Mouse (Mus musculus) embryonic facial prominence, embryonic 10.5 days (tissue): ENCODE measurements at regions not wholly inside any gene's neighbourhood (a gene's known extent, or its start where the extent isn't known, plus 50 kb on each side); places are given as distances from the start of the nearest gene placed in this dataset.

Experiments
- DNase-seq: peaks from one replicate; pipeline ENCODE4 v3.0.0-alpha.2; 2017; ENCODE audit warnings: low spot score
- H3K27ac ChIP-seq: fragments of 300-500 bp; sonication (generic); replicated peaks from 2 replicates; pipeline ENCODE4 v1.5.1; 2016; ENCODE audit warnings: mild to moderate bottlenecking
- H3K27me3 ChIP-seq: fragments of 300-500 bp; sonication (generic); replicated peaks from 2 replicates; pipeline ENCODE4 v1.6.1; 2016; ENCODE audit warnings: low read depth, mild to moderate bottlenecking; ENCODE audit not compliant: poor library complexity, severe bottlenecking
- H3K36me3 ChIP-seq: fragments of 300-500 bp; sonication (generic); replicated peaks from 2 replicates; pipeline ENCODE4 v1.6.1; 2016; ENCODE audit warnings: mild to moderate bottlenecking, moderate library complexity
- H3K4me1 ChIP-seq: fragments of 300-500 bp; sonication (generic); 2 replicates; pipeline ENCODE4 v1.6.1; 2016
- H3K4me3 ChIP-seq: fragments of 300-500 bp; sonication (generic); 2 replicates; pipeline ENCODE4 v1.5.1; 2016; ENCODE audit warnings: mild to moderate bottlenecking, moderate library complexity
- H3K9me3 ChIP-seq: fragments of 300-500 bp; sonication (generic); 2 replicates; pipeline ENCODE4 v1.6.1; 2016; ENCODE audit warnings: mild to moderate bottlenecking
- WGBS: fragments of 180-500 bp; shearing (Covaris S2); methylation state at CpG from one replicate; pipeline ENCODE4 v1.1.7; 2016; 5-methylcytosine and 5-hydroxymethylcytosine counted together

DNA sequence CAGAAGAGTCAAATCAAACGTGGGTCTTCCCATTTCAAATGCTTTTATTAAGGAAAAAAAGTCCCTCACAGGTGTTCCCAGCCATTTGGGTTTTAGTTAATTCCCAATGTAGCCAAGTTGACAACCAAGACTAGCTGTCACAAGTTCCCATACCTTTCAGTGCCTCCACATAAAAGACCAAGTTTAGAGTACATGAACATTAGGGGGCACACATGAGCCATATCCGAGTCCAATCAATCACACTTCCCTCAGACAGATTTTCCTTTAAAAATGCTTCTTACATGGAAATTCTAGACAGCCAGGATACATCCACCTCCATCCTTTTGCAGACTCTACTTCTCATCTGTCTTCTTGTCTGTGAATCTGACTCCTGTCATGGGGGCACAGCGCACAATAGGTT, 238.1 kb downstream of the Gm765 start:
- H3K27ac ChIP-seq: no peak overlapping the region
- H3K4me1 ChIP-seq: peaks cover 21% of the 10 kb centered on the region; the same call in 1 of the 2 replicates
- no peaks in the 10 kb centered on the region for H3K27me3 ChIP-seq
- H3K36me3 ChIP-seq: no peaks in the 10 kb centered on the region
- no peaks in the 10 kb centered on the region for H3K9me3 ChIP-seq
- WGBS: 47% methylated on average over 3 of the region's 3 CpGs
- DNase-seq: no peak
- no peak overlapping the region for H3K4me3 ChIP-seq

DNA sequence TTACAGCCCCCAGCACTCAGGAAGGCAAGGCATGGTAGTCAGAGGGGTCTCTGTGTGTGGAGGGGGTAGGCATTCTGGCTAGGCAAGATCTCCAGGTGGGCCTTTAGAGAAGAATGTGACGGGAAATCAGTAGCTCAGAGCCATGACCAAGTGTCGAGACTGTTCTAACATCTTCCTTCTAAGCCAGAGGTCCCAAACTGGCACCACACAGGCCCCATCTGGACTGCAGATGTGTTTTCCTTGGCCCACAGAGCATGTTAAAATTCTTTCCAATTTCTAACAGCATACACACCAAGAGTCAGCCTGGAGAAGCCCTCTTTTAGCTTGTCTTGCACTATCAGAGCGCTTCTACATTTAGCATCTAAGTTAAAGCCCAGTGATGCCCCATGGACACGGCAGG, 241.5 kb downstream of the Gm765 start:
- Histone ChIP-seq H3K4me1 (peaks cover 12% of the 10 kb centered on the region; the same call in 1 of the 2 replicates), H3K27ac (0 out of 2 replicates have a peak overlapping the region, but pooled peaks have one; percentile 40), H3K4me3 (no peak overlapping the region), H3K27me3 (no peaks in the 10 kb centered on the region), H3K9me3 (no peaks in the 10 kb centered on the region), H3K36me3 (no peaks in the 10 kb centered on the region)
- WGBS: 80% methylated on average over 4 of the region's 4 CpGs
- DNase-seq: no peak

DNA sequence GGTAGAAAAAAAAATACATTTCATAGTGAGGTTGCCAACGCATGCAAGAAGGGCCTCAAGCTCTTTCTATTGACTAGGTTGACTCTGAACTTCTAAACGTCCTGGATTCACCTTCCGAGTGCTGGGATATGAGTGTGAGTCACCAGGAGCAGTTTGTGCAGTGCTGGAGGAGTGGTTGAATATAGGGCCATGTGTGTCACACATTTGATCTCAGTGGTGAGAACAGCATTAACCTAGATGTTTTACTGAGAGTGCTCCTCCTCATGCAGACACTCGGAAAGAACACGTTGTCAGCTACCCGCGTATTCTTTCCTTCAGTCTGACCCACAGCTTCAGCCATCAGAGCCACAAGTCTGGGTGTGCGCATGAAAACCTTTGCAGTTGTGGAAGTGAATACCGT, 243.4 kb downstream of the Gm765 start:
- Histone ChIP-seq H3K36me3 (no peaks in the 10 kb centered on the region), H3K27me3 (no peaks in the 10 kb centered on the region), H3K27ac (no peak overlapping the region), H3K9me3 (no peaks in the 10 kb centered on the region), H3K4me3 (no peak overlapping the region), H3K4me1 (peaks cover 16% of the 10 kb centered on the region)
- WGBS: 95% methylated on average over 9 of the region's 9 CpGs
- no peak for DNase-seq

DNA sequence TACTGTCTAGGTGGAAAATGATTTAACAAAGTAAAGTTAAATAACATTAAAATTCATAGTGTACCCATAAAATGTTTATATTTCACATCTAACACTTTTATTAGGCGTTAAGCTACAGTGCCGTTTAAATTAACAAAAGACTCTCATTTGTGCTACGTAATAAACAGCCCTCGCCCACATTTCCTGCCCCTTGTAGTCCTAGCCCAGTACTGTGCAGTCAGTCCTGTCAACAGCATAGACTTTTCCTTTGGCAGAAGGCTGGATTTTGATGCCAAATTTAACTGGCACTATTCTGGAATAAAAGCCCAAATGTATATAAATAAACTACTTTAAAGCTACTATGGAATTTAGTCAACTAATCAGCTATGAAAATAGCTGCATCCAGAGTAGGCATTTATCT, 247.3 kb downstream of the Gm765 start:
- no peaks in the 10 kb centered on the region for H3K36me3 ChIP-seq
- no peaks in the 10 kb centered on the region for H3K9me3 ChIP-seq
- 85% methylated on average over 4 of the region's 4 CpGs for WGBS
- H3K4me1 ChIP-seq: peaks cover 10% of the 10 kb centered on the region
- H3K27me3 ChIP-seq: no peaks in the 10 kb centered on the region
- no peak overlapping the region for H3K4me3 ChIP-seq
- DNase-seq: no peak
- H3K27ac ChIP-seq: no peak overlapping the region

DNA sequence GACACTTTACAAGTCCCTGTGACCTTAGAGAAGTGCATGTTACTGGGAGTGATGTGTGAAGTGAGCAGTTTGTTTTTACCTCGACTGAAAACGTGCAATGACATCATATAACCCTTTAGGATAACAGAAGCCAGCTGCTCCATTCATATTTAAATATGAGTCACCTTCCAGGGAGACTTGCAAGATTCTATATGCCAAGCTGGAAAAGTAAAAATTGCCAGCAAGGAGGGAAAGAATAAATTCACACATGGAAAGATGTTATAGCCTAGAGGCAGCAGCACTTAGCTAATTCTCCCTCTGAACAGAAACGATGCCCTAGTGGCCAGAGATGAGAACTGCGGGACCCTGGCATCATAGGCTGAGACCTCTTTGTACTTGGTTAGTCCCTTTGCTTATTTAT, 253.4 kb downstream of the Gm765 start:
- H3K4me1 ChIP-seq: no peaks in the 10 kb centered on the region
- no peaks in the 10 kb centered on the region for H3K36me3 ChIP-seq
- DNase-seq: peak; percentile 49
- H3K4me3 ChIP-seq: no peak overlapping the region
- no peaks in the 10 kb centered on the region for H3K9me3 ChIP-seq
- H3K27ac ChIP-seq: no peak overlapping the region
- WGBS: 51% methylated on average over 4 of the region's 4 CpGs
- H3K27me3 ChIP-seq: no peaks in the 10 kb centered on the region

DNA sequence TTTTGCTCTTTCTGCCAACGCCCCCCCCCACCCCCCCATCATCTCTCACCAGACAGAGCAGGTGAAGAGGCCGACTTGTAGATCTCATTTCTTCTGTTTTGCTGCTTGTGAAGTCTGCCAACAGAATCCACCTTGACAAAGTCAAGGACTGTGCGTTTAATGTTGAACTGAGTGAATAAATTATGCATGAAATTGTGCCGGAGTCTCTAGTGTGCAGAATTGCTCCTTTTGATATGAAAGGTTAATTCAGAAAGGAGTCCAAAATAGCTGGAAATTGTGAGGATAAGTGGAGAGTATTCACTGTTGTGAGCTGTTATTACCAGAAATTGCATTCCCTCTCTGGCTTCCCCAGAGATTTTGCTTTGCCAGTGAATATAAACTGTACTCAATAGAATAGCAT, 262.5 kb downstream of the Gm765 start:
- peaks cover 13% of the 10 kb centered on the region for H3K4me1 ChIP-seq
- WGBS: 77% methylated on average over 4 of the region's 4 CpGs
- H3K9me3 ChIP-seq: no peaks in the 10 kb centered on the region
- no peaks in the 10 kb centered on the region for H3K27me3 ChIP-seq
- no peak for DNase-seq
- H3K36me3 ChIP-seq: no peaks in the 10 kb centered on the region
- H3K27ac ChIP-seq: no peak overlapping the region
- no peak overlapping the region for H3K4me3 ChIP-seq
